Mouse (Mus musculus) embryonic facial prominence, embryonic 13.5 days (tissue): ENCODE data around the gene Iffo1. TPM values are rescaled to one million over a fixed set of nuclear protein-coding genes. Genes with fewer than 3 reads are reported as not detected.

Experiments
- ATAC-seq: fragments of 200-750 bp; cut with Nextera tagmentation; 2 replicates; pipeline ENCODE4 v1.8.0; 2017; ENCODE audit warnings: low read depth; ENCODE audit not compliant: insufficient number of reproducible peaks, insufficient read depth, low FRiP score, low TSS enrichment
- H3K27ac ChIP-seq: fragments of 300-500 bp; sonication (generic); 2 replicates; pipeline ENCODE4 v1.5.1; 2015; ENCODE audit warnings: moderate library complexity, mild to moderate bottlenecking, inconsistent platforms
- H3K27me3 ChIP-seq: fragments of 300-500 bp; sonication (generic); 2 replicates; pipeline ENCODE4 v1.6.1; 2015; ENCODE audit warnings: mild to moderate bottlenecking, inconsistent platforms
- H3K36me3 ChIP-seq: fragments of 300-500 bp; sonication (generic); 2 replicates; pipeline ENCODE4 v1.6.1; 2015; ENCODE audit warnings: mild to moderate bottlenecking, inconsistent platforms
- H3K4me1 ChIP-seq: fragments of 300-500 bp; sonication (generic); 2 replicates; pipeline ENCODE4 v1.6.1; 2015; ENCODE audit warnings: inconsistent platforms
- H3K4me2 ChIP-seq: fragments of 300-500 bp; sonication (generic); 2 replicates; pipeline ENCODE4 v1.6.1; 2015; ENCODE audit warnings: moderate library complexity, mild to moderate bottlenecking, inconsistent platforms
- H3K4me3 ChIP-seq: fragments of 300-500 bp; sonication (generic); 2 replicates; pipeline ENCODE4 v1.5.1; 2015; ENCODE audit warnings: mild to moderate bottlenecking, inconsistent platforms
- H3K9ac ChIP-seq: fragments of 300-500 bp; sonication (generic); 2 replicates; pipeline ENCODE4 v1.6.1; 2015; ENCODE audit warnings: mild to moderate bottlenecking, inconsistent platforms
- H3K9me3 ChIP-seq: fragments of 300-500 bp; sonication (generic); 2 replicates; pipeline ENCODE4 v1.6.1; 2016; ENCODE audit warnings: inconsistent platforms
- WGBS: fragments of 180-500 bp; shearing (Covaris S2); methylation state at CpG from one replicate; pipeline ENCODE4 v1.1.7; 2015; ENCODE audit warnings: mixed read lengths; 5-methylcytosine and 5-hydroxymethylcytosine counted together
- polyA plus RNA-seq: library from polyadenylated mRNA; unstranded; fragments of >200 nt; fragmentation: Nextera tagmentation; extraction: Ambion mirVana; gene quantifications from 2 replicates; pipeline ENCODE4 v1.2.1, GENCODE M21; 2015

Gene Iffo1
- polyA plus RNA-seq, 1 experiment from 2014 or later = 17.6 TPM

- no peak overlapping the region for H3K4me3 ChIP-seq
- no peaks in the 10 kb centered on the region for H3K9me3 ChIP-seq
- no peak overlapping the region for H3K4me2 ChIP-seq
- WGBS = 74% methylated on average over 3 of the region's 3 CpGs
- H3K36me3 ChIP-seq = peaks cover 62% of the 10 kb centered on the region
- H3K4me1 ChIP-seq = peaks cover 26% of the 10 kb centered on the region
- H3K27ac ChIP-seq = no peak overlapping the region
- no peaks in the 10 kb centered on the region for H3K27me3 ChIP-seq
- no peak for ATAC-seq
- H3K9ac ChIP-seq = no peak overlapping the region
Observed at GRCm38 (mm10) chr6:125143128-125143527, 1.9 kb upstream of the Iffo1 start.

DNA sequence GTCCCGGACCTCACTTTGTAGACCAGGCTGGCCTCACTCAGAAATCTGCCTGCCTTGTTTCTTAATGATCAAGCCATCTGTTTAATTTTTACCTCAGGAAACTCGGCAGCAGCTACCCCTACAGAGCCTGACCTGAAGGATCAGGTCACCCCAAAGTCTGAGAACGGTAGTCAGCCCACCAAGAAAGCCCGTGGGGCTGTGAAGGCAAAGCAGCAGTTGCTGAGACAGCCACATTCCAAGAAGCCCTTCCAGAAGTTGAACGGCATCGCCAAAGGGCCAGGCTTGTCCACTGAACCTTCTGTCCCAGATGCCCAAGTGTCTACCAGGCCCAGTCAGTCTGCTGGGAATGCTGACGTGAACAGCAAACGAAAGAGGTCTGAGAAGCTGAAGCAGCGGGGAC lies 1.1 kb upstream of the Iffo1 start:
- peak overlapping the region; percentile 87; the same call in 1 of the 2 replicates for H3K27ac ChIP-seq
- H3K4me3 ChIP-seq = no peak overlapping the region
- no peak overlapping the region for H3K9ac ChIP-seq
- no peak for ATAC-seq
- no peak overlapping the region for H3K4me2 ChIP-seq
- H3K9me3 ChIP-seq = no peaks in the 10 kb centered on the region
- 85% methylated on average over 9 of the region's 9 CpGs for WGBS
- peaks cover 34% of the 10 kb centered on the region for H3K4me1 ChIP-seq
- H3K36me3 ChIP-seq = peaks cover 59% of the 10 kb centered on the region
- H3K27me3 ChIP-seq = no peaks in the 10 kb centered on the region

- Histone ChIP-seq H3K27me3 (no peaks in the 10 kb centered on the region), H3K4me1 (peaks cover 35% of the 10 kb centered on the region), H3K36me3 (peaks cover 44% of the 10 kb centered on the region), H3K4me2 (peak overlapping the region; percentile 93), H3K27ac (peak overlapping the region; percentile 87), H3K4me3 (peak overlapping the region; percentile 73), H3K9ac (peak overlapping the region; percentile 88), H3K9me3 (no peaks in the 10 kb centered on the region)
- peak; percentile 44; the same call in 1 of the 2 replicates for ATAC-seq
- 3% methylated on average over 35 of the region's 35 CpGs for WGBS
Observed at GRCm38 (mm10) chr6:125145479-125145951, 474 bp downstream of the Iffo1 start.

- Histone ChIP-seq H3K36me3 (peaks cover 42% of the 10 kb centered on the region), H3K27me3 (no peaks in the 10 kb centered on the region), H3K4me2 (peak overlapping the region; percentile 93), H3K27ac (peak overlapping the region; percentile 87; the same call in 1 of the 2 replicates), H3K4me1 (peaks cover 35% of the 10 kb centered on the region), H3K9ac (peak overlapping the region; percentile 88), H3K9me3 (no peaks in the 10 kb centered on the region), H3K4me3 (peak overlapping the region; percentile 73)
- WGBS = 49% methylated on average over 7 of the region's 7 CpGs
- ATAC-seq = no peak
Observed at GRCm38 (mm10) chr6:125146148-125146547, 1.1 kb downstream of the Iffo1 start.

DNA sequence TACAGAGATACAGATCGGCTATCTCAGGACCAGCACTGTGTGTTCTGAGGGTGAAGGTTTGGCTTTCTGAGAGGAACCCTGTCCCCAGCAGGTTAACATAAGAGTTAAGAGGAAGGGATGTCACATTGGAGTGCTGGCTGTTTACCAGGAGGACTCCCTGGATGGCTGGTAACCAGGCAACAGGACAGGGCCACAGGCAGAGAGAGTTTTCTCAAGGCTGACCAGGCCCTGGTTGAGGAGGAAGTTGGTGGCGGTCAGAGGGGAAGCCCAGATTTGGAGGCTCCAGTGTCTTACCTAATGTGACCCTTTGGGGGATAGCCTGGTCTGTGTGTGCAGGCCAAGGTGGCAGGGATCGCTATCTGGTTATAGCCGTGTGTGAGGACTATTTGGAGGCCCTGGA lies 1.8 kb downstream of the Iffo1 start:
- Histone ChIP-seq H3K27ac (no peak overlapping the region; the same call in 1 of the 2 replicates), H3K36me3 (peaks cover 42% of the 10 kb centered on the region), H3K9ac (peak overlapping the region; percentile 88), H3K4me3 (peak overlapping the region; percentile 73), H3K4me2 (peak overlapping the region; percentile 93), H3K27me3 (no peaks in the 10 kb centered on the region), H3K4me1 (peaks cover 35% of the 10 kb centered on the region), H3K9me3 (no peaks in the 10 kb centered on the region)
- no peak for ATAC-seq
- WGBS = 86% methylated on average over 4 of the region's 4 CpGs

DNA sequence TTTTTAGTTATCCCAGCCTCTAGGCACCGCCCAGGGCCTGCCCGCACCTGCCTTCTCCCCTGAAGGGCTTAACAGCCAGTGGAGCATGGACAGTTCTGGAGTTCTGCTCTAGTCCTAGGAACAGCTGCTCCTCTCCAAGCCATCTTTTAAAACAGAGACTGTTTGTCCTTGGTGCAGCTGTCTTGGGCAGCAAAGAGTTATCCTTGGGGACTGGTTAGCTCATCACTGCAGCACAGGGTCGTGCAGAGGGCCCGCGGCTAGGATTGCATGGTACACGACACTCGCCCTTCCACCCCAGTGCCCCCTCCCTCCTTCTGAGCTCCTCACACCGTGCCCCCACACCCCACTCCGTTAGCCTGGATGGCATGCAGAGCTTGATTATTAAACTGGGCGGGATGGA lies 2.3 kb downstream of the Iffo1 start:
- no peaks in the 10 kb centered on the region for H3K27me3 ChIP-seq
- H3K4me3 ChIP-seq = peak overlapping the region; percentile 8; the same call in 1 of the 2 replicates
- H3K4me1 ChIP-seq = peaks cover 35% of the 10 kb centered on the region
- 0 out of 2 replicates have a peak overlapping the region, but pooled peaks have one; percentile 17 for H3K9ac ChIP-seq
- H3K4me2 ChIP-seq = peak overlapping the region; percentile 93; the same call in 1 of the 2 replicates
- no peak overlapping the region; the same call in 1 of the 2 replicates for H3K27ac ChIP-seq
- WGBS = 56% methylated on average over 10 of the region's 10 CpGs
- no peaks in the 10 kb centered on the region for H3K9me3 ChIP-seq
- no peak for ATAC-seq
- H3K36me3 ChIP-seq = peaks cover 41% of the 10 kb centered on the region

GRCm38 (mm10) chr6:125148251-125148925 lies 3.3 kb downstream of the Iffo1 start:
- no peak for ATAC-seq
- Histone ChIP-seq H3K9ac (peak overlapping the region; percentile 51; the same call in 1 of the 2 replicates), H3K27ac (0 out of 2 replicates have a peak overlapping the region, but pooled peaks have one; percentile 33), H3K9me3 (no peaks in the 10 kb centered on the region), H3K4me1 (peaks cover 35% of the 10 kb centered on the region), H3K4me3 (no peak overlapping the region), H3K4me2 (peak overlapping the region; percentile 18), H3K27me3 (no peaks in the 10 kb centered on the region), H3K36me3 (peaks cover 41% of the 10 kb centered on the region)
- 68% methylated on average over 18 of the region's 18 CpGs for WGBS

GRCm38 (mm10) chr6:125148926-125149568 lies 4.0 kb downstream of the Iffo1 start:
- no peak overlapping the region; the same call in 1 of the 2 replicates for H3K27ac ChIP-seq
- peaks cover 35% of the 10 kb centered on the region for H3K4me1 ChIP-seq
- ATAC-seq = no peak
- peak overlapping the region; percentile 16; the same call in 1 of the 2 replicates for H3K9ac ChIP-seq
- WGBS = 78% methylated on average over 16 of the region's 16 CpGs
- H3K27me3 ChIP-seq = no peaks in the 10 kb centered on the region
- H3K36me3 ChIP-seq = peaks cover 42% of the 10 kb centered on the region
- H3K4me2 ChIP-seq = 0 out of 2 replicates have a peak overlapping the region, but pooled peaks have one; percentile 18
- no peak overlapping the region for H3K4me3 ChIP-seq
- H3K9me3 ChIP-seq = no peaks in the 10 kb centered on the region

DNA sequence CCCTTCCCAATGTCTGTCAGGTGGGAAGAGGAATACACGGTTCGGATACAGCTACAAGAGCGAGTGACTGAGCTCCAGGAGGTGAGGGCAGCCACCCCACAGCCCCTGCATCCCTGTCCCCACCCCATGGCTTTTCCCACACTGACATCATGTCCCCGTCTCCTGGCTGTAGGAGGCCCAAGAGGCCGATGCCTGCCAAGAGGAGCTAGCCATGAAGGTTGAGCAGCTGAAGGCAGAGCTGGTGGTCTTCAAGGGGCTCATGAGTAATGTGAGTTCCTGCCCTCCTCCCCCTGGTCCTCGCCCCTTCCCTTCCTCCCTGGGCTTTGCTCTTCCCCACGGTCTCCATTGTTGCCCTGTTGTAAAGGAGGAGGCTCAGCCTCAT lies 4.5 kb downstream of the Iffo1 start:
- Histone ChIP-seq H3K27me3 (no peaks in the 10 kb centered on the region), H3K4me2 (no peak overlapping the region), H3K4me3 (no peak overlapping the region), H3K9me3 (no peaks in the 10 kb centered on the region), H3K36me3 (peaks cover 40% of the 10 kb centered on the region), H3K4me1 (peaks cover 35% of the 10 kb centered on the region), H3K9ac (peak overlapping the region; percentile 16; the same call in 1 of the 2 replicates), H3K27ac (no peak overlapping the region)
- no peak for ATAC-seq
- WGBS = 81% methylated on average over 7 of the region's 7 CpGs

DNA sequence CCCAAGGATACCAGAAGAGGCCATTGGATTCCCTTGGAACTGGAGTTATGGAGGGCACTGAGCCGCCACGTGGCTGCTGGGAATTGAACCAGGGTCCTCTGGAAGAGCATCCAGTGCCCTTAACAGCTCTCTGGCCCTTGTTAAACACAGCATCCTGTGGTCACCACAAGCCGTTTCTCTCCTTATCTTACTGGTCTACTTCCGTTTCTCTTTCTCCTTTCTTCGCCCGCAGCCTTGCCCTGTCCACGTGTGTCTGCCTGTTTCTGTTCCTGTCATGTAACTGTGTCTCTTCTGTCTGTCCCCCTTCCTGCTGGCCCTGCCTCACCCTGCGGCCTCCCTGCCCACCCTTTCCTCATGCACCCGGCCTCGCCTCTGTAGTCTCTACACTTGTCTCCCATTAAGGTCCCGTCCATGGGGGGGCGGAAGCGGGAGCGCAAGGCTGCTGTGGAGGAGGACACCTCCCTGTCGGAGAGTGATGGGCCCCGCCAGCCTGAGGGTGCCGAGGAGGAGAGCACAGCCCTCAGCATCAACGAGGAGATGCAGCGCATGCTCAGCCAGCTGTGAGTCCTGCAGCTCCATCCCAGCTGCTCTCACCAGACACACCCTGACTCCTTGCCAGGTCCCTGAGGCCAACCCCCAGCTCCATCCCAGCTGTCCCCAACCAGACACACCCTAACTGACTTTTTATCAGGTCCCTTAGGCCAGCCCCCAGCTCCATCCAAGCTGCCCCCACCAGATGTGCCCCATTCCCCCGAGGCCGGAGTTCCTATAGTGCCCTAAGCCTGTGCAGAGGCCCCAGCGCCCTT lies 7.4 kb downstream of the Iffo1 start:
- Histone ChIP-seq H3K36me3 (peaks cover 48% of the 10 kb centered on the region), H3K27ac (no peak overlapping the region), H3K9me3 (no peaks in the 10 kb centered on the region), H3K27me3 (no peaks in the 10 kb centered on the region), H3K4me1 (peaks cover 16% of the 10 kb centered on the region), H3K4me2 (no peak overlapping the region), H3K4me3 (no peak overlapping the region), H3K9ac (no peak overlapping the region)
- ATAC-seq = no peak
- 79% methylated on average over 22 of the region's 22 CpGs for WGBS

- Histone ChIP-seq H3K27ac (no peak overlapping the region), H3K9ac (no peak overlapping the region), H3K4me1 (peaks cover 10% of the 10 kb centered on the region), H3K36me3 (peaks cover 53% of the 10 kb centered on the region), H3K9me3 (no peaks in the 10 kb centered on the region), H3K27me3 (no peaks in the 10 kb centered on the region), H3K4me2 (no peak overlapping the region), H3K4me3 (no peak overlapping the region)
- 70% methylated on average over 5 of the region's 5 CpGs for WGBS
- ATAC-seq = no peak
Observed at GRCm38 (mm10) chr6:125153018-125153389, 8.0 kb downstream of the Iffo1 start.
